Mouse (Mus musculus) megakaryocyte-erythroid progenitor cell, adult 5 weeks (primary cell): ENCODE measurements around the gene Abcc1. TPM values are rescaled to one million over a fixed set of nuclear protein-coding genes. Genes with fewer than 3 reads are reported as not detected.

ENCODE experiments used
- polyA plus RNA-seq: library from polyadenylated mRNA; stranded (reverse); fragments of >175 nt; gene quantifications from 2 replicates; pipeline ENCODE4 v1.2.3, GENCODE M21; 2012

Gene Abcc1
- polyA plus RNA-seq: 5.0 and 6.0 TPM in 2 replicates

DNA sequence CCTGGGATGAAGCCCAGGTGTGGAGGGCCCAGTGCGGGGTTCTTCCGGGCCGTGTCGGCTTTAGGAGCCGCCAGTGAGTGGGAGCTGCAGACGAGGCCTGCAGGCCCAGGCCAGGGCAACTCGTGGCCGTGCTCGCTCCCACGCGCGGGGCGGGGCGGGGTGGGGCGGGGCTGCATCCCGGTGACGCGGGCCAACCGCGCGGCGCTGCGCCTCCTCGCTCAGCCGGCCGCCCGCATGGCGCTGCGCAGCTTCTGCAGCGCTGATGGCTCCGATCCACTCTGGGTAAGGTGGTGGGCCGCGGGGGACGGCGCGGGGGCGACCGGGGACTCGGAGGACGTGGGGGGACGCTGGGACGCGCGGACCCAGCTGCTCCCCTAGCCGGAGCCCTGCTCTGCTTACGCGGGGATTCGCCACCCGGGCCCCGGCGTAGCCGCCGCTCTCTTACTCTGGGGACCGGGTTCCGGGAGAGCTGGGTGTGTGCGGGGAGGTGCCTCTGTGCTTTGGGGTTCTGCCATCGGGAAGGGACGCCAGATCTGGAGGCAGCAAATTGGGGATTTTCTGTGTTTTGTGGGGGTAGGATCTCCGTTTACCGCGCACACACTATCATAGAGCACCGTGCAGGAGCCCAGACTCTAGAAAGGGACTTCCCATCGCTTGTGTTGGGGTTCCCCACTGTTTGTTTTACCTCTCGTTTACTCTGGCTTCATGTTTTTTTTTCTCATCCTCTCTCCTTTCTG lies at the start of gene Abcc1:
TSS of gene Abcc1 (plus strand) at position 197 of the 737 bp plus-strand sequence.

DNA sequence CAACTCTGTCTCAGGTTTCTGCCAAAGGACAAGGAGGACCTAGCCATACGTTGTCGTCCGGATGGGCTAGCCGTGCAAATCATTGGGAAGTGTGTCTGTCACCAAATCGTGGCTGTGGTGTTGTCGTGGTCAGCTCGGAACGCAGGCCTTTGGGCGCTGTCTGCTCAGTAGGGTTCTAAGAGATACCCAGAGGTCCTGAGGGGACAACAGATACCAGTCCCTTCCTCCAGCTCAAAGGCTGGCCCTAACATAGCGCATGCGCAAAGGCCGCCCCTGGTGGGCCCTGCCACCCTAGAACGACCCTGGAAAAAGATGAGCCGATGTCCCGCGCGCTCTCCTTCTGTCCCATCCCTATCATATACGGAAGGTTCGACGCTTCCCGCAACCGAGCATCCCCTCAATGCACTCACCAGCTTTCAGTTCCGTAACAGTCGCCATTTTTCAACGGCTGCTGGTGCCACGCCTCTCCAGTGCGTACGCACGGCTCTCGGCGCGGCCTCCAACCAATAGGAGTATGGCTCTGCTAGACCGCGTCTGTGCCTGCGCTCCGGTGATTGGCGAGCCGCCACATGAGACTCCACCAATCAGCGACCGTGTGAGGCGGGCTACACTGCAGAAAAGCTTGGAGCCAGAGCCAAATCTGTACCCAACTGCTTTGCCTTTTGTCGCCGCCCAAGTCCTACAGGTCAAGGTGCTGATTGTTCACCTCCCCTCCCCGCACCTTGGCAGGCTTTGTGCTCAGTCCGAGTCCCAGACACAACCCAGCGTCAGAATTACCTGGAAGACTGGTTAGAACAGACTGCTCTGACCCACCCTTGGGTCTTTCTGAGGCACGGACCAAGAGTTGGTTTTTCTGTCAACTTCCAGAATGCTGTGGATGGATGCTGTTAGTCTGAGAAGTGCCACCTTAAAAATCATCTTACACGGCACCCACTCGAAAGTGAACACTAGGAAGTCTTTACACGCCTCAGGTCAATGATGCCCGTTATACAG lies 44.2 kb upstream of the Abcc1 start, which contains the start of gene Fopnl:
TSS of gene Fopnl (minus strand) at position 522 of the 993 bp plus-strand sequence.

Other genes with a start within 250 kb of the Abcc1 start
- 49.1 and 49.9 TPM in 2 replicates for gene Nde1, start 198.3 kb upstream of the Abcc1 start, polyA plus RNA-seq
- gene Marf1, start 198.2 kb upstream of the Abcc1 start, polyA plus RNA-seq: 1.8 and 2.0 TPM in 2 replicates
- not detected in 2 replicates for gene Myh11, start 70.2 kb upstream of the Abcc1 start, polyA plus RNA-seq
- gene Fopnl, start 44.2 kb upstream of the Abcc1 start, polyA plus RNA-seq: 3.6 and 5.4 TPM in 2 replicates
- gene A630010A05Rik, start 200.8 kb downstream of the Abcc1 start, polyA plus RNA-seq: not detected in 2 replicates